Mouse (Mus musculus) megakaryocyte-erythroid progenitor cell, adult 5-6 weeks (primary cell): ENCODE results near the gene Ebf1. TPM values are rescaled to one million over a fixed set of nuclear protein-coding genes. Genes with fewer than 3 reads are reported as not detected.

Source experiments
- ATAC-seq: replicated peaks from 2 replicates; pipeline ENCODE4 v1.8.0; 2016; ENCODE audit warnings: mild to moderate bottlenecking, inconsistent platforms; ENCODE audit not compliant: severe bottlenecking, poor library complexity, low FRiP score, low TSS enrichment
- total RNA-seq, 2 experiments: library from RNA; stranded (forward) in 1 of 2; stranded (reverse) in 1 of 2; fragments of 200-1000, 215-1000 nt in 1 of 2; fragments of >200 nt in 1 of 2; fragmentation: Nextera tagmentation in 1 of 2; gene quantifications; 2 replicates each; pipeline ENCODE4 v1.2.3; 2014 to 2017

Gene Ebf1
- total RNA-seq, 2 experiments from 2014 or later = 2.9 to 26.9 TPM

- no peak for ATAC-seq
These were observed 147.9 kb downstream of the Ebf1 start for GRCm38 (mm10) chr11:44764988-44765387.

DNA sequence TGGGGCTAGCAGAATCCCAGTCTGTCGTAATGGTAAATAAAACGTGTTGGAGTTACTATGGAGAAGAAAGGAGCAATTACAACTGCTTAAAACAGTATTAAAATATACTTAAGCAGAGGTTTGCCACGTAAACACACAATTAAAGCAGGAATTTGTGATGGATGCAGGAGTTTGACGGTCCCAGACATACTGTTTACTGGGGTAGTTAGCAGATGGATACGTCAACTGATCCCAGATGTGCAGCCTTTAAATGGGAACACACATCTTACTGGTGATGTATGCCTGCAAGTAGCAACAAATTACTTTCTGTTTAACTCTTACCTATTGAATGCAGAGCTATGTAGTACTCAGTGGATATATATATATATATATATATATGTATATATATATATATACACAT, 149.1 kb downstream of the Ebf1 start:
- ATAC-seq = no peak

DNA sequence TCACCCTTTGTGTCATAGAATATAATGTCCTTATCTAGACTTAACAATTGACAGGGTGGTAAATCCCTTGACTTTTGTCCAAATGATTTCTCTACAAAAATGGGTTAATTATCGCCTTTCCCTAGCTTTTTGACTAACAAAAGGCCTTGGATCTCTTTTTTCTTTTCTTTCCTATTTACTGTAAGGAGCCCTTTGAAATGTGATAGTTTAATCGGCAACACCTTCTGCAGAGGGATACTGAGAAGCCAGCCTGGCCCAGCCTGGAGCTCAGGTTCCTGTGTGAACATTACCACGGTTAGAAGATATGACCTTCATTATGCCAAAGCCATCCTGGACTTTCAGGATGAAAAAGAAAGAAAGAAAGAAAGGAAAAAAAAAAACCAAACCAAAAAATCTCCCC, 150.2 kb downstream of the Ebf1 start:
- no peak for ATAC-seq

DNA sequence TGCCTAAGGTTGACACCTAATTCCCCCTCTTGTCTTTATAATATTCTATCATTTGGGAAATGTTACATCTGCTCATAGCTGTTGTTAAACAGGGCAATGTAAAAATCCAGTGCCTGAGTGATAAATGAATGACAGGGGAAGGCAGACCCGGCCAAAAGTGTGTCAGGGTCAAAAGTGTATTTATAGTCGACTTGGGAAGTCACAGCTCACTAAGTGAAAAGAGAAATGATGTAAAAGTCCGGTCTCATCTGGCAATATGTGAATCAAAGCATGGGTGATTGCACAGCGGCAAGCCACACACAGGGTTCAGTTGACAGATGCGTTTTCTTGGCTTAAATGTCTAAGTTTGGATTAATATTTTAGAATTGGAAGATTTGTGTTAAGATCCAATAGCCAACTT, 151.2 kb downstream of the Ebf1 start:
- ATAC-seq = no peak

- ATAC-seq = no peak
These were observed 154.0 kb downstream of the Ebf1 start for GRCm38 (mm10) chr11:44770989-44771564.

GRCm38 (mm10) chr11:44774411-44774810, 157.3 kb downstream of the Ebf1 start:
- no peak for ATAC-seq

DNA sequence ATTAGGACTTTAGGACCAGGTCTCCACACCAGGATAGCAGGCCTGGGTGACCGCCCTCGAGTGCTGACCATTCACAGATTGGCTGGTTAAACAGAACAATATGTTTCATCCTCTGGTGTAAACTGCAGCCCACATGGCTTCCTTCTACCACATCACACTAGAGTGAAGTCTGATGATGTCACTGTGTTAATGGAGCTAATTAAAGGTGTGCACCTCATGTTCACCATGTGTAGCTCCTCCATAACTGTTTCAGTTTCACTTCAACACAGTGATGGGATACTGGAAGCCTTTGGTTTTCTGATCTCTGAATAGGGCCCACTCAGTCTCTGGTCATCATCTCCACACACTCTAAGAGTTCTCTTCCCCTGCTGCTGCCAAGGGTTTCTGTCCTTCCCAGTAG, 158.4 kb downstream of the Ebf1 start:
- ATAC-seq = no peak

DNA sequence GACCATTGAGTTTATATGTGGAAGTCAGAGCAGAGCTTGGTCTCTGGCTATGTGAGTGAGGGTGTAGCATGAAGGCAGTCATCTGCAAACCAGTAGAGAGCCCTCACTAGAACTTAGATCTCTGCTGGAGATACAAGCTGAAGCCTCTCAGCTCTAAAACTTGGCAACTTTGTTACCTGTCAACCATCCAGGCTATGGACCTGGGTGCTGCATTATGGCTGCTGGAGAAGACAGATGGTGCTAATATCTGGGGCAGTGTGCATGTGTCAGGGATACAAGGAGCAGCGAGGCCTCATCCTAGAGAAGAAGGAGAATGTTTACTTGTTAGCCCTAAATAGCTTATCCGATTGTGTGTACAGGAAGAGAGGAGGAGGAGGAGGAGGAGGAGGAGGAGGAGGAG, 159.4 kb downstream of the Ebf1 start:
- ATAC-seq = no peak

DNA sequence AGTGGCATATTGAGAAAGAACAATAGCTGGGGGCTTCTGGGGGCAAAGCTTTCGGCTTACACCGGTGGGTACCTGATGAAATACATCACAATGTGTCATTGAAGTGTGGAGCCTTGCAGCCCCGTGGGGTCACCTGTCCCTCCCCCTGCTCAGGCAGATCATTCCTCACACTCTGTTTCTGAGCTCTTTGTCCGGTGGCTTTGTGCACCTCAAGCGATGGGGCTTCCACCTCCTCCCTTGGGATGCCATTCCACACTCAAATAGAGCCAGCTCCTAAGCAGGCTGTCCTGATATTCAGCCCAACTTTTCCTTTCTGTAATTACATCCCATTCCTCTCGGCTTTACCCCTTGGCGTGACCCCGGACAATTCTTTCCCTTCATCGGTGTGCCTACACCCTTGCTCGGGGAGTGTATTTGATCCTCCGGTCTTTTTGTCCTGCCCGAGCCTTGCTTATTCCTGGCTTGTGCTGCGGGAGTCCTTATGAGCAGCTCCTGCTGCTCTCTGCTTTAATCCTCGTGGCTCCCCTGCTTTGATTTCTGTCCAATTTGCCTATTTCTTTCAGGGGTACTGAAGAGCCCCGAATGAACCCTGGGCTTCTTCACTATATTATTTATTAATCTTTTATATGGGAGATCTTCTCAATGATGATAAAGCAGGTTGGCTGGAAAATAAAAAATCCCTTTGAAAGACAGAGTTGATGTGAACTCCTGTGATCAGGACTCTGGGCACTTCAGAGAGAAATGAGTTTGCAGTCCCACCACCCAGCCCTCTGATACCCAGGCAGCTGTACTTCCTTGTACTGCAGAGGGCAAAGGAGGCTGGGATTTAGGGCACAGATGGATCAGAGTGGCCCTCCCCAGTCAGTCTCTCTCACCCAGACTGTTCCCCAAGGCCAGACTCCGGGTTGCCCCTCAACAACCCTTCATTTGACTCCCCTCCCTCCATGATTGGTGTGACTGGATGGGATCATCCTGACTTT, 160.5 kb downstream of the Ebf1 start:
- ATAC-seq = no peak

GRCm38 (mm10) chr11:44779030-44779429, 161.9 kb downstream of the Ebf1 start:
- no peak for ATAC-seq

- ATAC-seq = no peak
These were observed 167.3 kb downstream of the Ebf1 start for GRCm38 (mm10) chr11:44784255-44785029.

DNA sequence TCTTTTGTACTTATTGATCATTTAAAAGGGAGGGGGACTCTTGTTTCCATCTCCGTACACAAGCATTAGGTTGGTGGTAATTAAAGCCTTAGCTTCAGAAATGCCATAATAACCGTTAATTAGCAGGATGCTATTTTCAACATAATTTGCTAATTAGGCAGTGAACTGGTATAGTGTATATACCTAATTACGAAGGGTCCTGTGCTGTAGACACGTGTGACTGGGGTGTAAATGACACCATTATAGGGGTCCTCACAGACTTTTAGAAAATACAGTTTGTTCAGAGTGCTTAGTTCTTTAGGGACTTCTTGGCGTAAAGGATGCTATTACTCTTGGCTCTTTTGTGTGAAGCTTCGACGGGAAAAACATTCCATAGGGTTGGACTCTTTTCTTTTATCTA, 167.9 kb downstream of the Ebf1 start:
- ATAC-seq = no peak

DNA sequence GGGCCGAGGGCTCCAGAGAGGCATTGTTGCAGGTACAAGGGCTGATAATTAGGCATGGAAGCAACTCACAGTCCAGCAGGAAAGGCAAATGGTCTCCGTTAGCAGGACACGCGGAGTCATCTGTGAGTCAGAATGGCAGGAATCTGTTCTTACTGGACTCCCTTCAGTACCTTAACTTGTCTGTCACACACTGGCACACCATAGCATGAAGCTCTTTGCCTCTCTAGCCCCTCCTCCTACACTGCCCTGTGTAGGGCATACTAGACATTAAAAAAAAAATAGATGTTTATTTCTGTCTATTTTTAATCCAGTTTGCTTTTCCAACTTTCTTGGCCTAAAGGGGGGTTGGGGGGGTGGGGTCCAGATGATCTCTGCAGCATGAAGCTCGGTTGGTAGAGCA, 168.4 kb downstream of the Ebf1 start:
- no peak for ATAC-seq

GRCm38 (mm10) chr11:44788003-44788402, 170.9 kb downstream of the Ebf1 start:
- peak; percentile 34 for ATAC-seq

GRCm38 (mm10) chr11:44792816-44793215, 175.7 kb downstream of the Ebf1 start:
- ATAC-seq = no peak

- no peak for ATAC-seq
These were observed 177.8 kb downstream of the Ebf1 start for GRCm38 (mm10) chr11:44794883-44795282.

- ATAC-seq = no peak
These were observed 178.7 kb downstream of the Ebf1 start for GRCm38 (mm10) chr11:44795767-44796166.

- no peak for ATAC-seq
These were observed 181.2 kb downstream of the Ebf1 start for GRCm38 (mm10) chr11:44798270-44798669.

- no peak for ATAC-seq
These were observed 186.9 kb downstream of the Ebf1 start for GRCm38 (mm10) chr11:44804046-44804445.

GRCm38 (mm10) chr11:44806589-44806988, 189.5 kb downstream of the Ebf1 start:
- no peak for ATAC-seq
